Mouse (Mus musculus) thymus, adult 2 months (tissue): ENCODE results near the gene Pla2g4c. TPM values are rescaled to one million over a fixed set of nuclear protein-coding genes. Genes with fewer than 3 reads are reported as not detected.

Experiments
- DNase-seq: peaks from one replicate; pipeline ENCODE4 v3.0.0; 2021
- H3K27ac ChIP-seq: fragments of 200-500 bp; 2 replicates; pipeline ENCODE4 v1.5.1; 2012; ENCODE audit warnings: low read length, control low read depth; ENCODE audit not compliant: control insufficient read depth, insufficient read depth
- H3K27me3 ChIP-seq: fragments of 200-500 bp; 2 replicates; pipeline ENCODE4 v1.6.1; 2012; ENCODE audit warnings: mild to moderate bottlenecking, low read length, moderate library complexity, mixed read lengths; ENCODE audit not compliant: control insufficient read depth, insufficient read depth
- H3K36me3 ChIP-seq: fragments of 200-500 bp; 2 replicates; pipeline ENCODE4 v1.6.1; 2012; ENCODE audit warnings: mild to moderate bottlenecking, low read length, moderate library complexity; ENCODE audit not compliant: control insufficient read depth, insufficient read depth
- H3K4me1 ChIP-seq: fragments of 200-500 bp; replicated peaks from 2 replicates; pipeline ENCODE4 v1.6.1; 2012; ENCODE audit warnings: low read length; ENCODE audit not compliant: control insufficient read depth, insufficient read depth
- H3K4me3 ChIP-seq: fragments of 200-500 bp; 2 replicates; pipeline ENCODE4 v1.5.1; 2012; ENCODE audit warnings: mild to moderate bottlenecking, low read length, control low read depth, moderate library complexity; ENCODE audit not compliant: control insufficient read depth, insufficient read depth
- CTCF ChIP-seq: fragments of 200-500 bp; IDR thresholded peaks from 2 replicates; pipeline ENCODE4 v1.5.1; 2012; ENCODE audit warnings: mild to moderate bottlenecking, control low read depth, low read length, moderate library complexity, borderline replicate concordance; ENCODE audit not compliant: control insufficient read depth, poor library complexity, insufficient read depth; ENCODE audit errors: extremely low read depth
- POLR2A ChIP-seq: fragments of 200-500 bp; IDR thresholded peaks from 2 replicates; pipeline ENCODE4 v1.6.1; 2012; ENCODE audit warnings: mild to moderate bottlenecking, low read length, control low read depth, moderate library complexity; ENCODE audit not compliant: control insufficient read depth, poor library complexity, insufficient read depth; ENCODE audit errors: extremely low read depth
- WGBS: fragments of 180-500 bp; shearing (Covaris S2); methylation state at CpG from one replicate; pipeline ENCODE4 v1.1.7; 2018; 5-methylcytosine and 5-hydroxymethylcytosine counted together
- polyA plus RNA-seq: library from polyadenylated mRNA; depleted of rRNA; stranded (reverse); fragments of >200 nt; gene quantifications from 2 replicates; pipeline ENCODE4 v1.2.3, GENCODE M21; 2012; rRNA removed

Gene Pla2g4c
- polyA plus RNA-seq, 1 experiment, result 0.70 TPM

- H3K27ac ChIP-seq, result no peak overlapping the region
- no peak for DNase-seq
- TF ChIP-seq POLR2A (no peak), CTCF (no peak)
Observed at GRCm38 (mm10) chr7:13355943-13356342, 31.5 kb downstream of the Pla2g4c start.

GRCm38 (mm10) chr7:13380588-13380987 lies 56.1 kb downstream of the Pla2g4c start:
- TF ChIP-seq POLR2A, result no peak
- TF ChIP-seq CTCF, result no peak
- Histone ChIP-seq H3K36me3 (no peaks in the 10 kb centered on the region), H3K4me1 (no peaks in the 10 kb centered on the region), H3K4me3 (no peak overlapping the region), H3K27ac (no peak overlapping the region), H3K27me3 (no peaks in the 10 kb centered on the region)
- 91% methylated on average over 2 of the region's 2 CpGs for WGBS
- no peak for DNase-seq

More at GRCm38 (mm10) chr7:13355943-13356342, 31.5 kb downstream of the Pla2g4c start:
- no peaks in the 10 kb centered on the region; the same call in 1 of the 2 replicates for H3K36me3 ChIP-seq
- no peaks in the 10 kb centered on the region for H3K4me1 ChIP-seq
- H3K27me3 ChIP-seq, result no peaks in the 10 kb centered on the region
- H3K4me3 ChIP-seq, result no peak overlapping the region

- no peaks in the 10 kb centered on the region for H3K27me3 ChIP-seq
- no peak for DNase-seq
- H3K27ac ChIP-seq, result no peak within 1 kb of the TSS
- TF ChIP-seq POLR2A (no peak), CTCF (no peak)
- WGBS, result 91% methylated on average over 1 of the region's 1 CpGs
- H3K4me1 ChIP-seq, result no peaks in the 10 kb centered on the region
- no peaks in the 10 kb centered on the region for H3K36me3 ChIP-seq
- H3K4me3 ChIP-seq, result no peak within 1 kb of the TSS
Observed at GRCm38 (mm10) chr7:13397832-13398231, 73.4 kb downstream of the Pla2g4c start, which contains the start of gene Cabp5. Gene Cabp5, plus strand, starts transcription at chr7:13398132.

Other genes starting within 250 kb of the Pla2g4c start
- gene Vmn1r85, start 229.5 kb upstream of the Pla2g4c start, polyA plus RNA-seq, result not detected in 2 replicates
- gene Vmn1r86, start 204.7 kb upstream of the Pla2g4c start, polyA plus RNA-seq, result not detected in 2 replicates
- not detected in 2 replicates for gene Vmn1r87, start 184.5 kb upstream of the Pla2g4c start, polyA plus RNA-seq
- not detected in 2 replicates for gene Vmn1r88, start 165.1 kb upstream of the Pla2g4c start, polyA plus RNA-seq
- not detected in 2 replicates for gene Vmn1r89, start 111.6 kb upstream of the Pla2g4c start, polyA plus RNA-seq
- 35.8 and 55.2 TPM in 2 replicates for gene Lig1, start 47.4 kb upstream of the Pla2g4c start, polyA plus RNA-seq
- gene Zswim9, start 45.9 kb upstream of the Pla2g4c start, polyA plus RNA-seq, result 7.4 and 7.8 TPM in 2 replicates
- not detected in 2 replicates for gene Cabp5, start 73.5 kb downstream of the Pla2g4c start, polyA plus RNA-seq
- gene Bsph1, start 126.2 kb downstream of the Pla2g4c start, polyA plus RNA-seq, result not detected in 2 replicates
- not detected in 2 replicates for gene Bsph2, start 246.4 kb downstream of the Pla2g4c start, polyA plus RNA-seq